Mouse (Mus musculus): ENCODE measurements around the gene Eno4.

Eno4 gene

DNA sequence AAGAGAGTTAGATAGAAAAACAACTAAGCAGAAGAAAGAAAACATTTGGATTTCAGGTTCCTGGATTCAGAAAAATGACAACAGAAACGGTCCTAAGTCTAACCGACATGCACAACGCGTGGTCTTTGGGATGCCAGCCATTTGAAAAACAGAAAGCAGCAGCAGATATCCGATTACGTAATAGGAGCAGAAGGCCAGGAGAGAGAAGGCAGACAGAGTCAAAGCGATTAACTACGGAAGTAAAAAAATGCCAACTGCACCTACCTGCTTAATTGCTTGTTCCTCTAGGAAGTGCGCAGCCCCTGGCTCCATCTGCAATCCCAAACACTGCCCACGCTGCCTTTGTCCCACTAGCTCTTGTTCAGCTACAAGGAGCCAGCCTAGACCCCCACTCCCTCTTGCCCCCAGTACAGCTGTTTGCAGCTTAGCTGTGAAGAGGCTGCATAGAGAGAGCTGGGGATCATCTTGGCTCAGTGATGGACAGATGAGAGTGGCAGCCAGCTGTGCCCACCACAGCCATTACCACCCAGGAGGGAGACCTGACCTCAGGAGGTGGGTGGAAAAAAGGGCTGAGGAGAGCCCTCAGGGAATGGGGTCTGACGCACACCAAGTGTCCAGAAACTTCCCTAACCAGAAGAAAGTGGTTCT lies 32.1 kb downstream of the Eno4 start:
- DNase-seq: no peak

- no peak for DNase-seq
Observed at GRCm38 (mm10) chr19:58978401-58979171, 35.4 kb downstream of the Eno4 start.

- no peak for DNase-seq
Observed at GRCm38 (mm10) chr19:58979436-58980055, 36.3 kb downstream of the Eno4 start.

DNA sequence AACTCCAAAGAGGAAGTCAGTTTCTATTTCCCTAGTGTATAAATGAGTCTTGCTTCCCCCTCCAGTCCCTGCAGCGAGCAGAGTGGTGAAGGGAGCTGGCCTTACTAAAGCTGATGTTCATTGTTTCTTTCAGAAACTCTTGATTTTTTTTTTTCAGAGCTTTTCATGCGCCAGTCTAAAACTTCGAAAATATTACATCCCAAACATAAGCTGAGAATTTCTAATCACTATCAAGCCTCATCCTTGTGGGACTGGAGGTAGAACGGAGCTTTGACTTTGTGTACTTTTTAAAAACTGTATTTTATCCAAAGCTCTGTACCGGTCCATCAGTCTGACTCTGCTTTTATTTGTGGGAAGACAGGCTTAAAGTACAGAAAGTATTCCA lies 36.8 kb downstream of the Eno4 start:
- no peak for DNase-seq

- DNase-seq: no peak
Observed at GRCm38 (mm10) chr19:58981571-58981970, 38.3 kb downstream of the Eno4 start.

GRCm38 (mm10) chr19:59002827-59003226 lies 59.6 kb downstream of the Eno4 start:
- DNase-seq: no peak

DNA sequence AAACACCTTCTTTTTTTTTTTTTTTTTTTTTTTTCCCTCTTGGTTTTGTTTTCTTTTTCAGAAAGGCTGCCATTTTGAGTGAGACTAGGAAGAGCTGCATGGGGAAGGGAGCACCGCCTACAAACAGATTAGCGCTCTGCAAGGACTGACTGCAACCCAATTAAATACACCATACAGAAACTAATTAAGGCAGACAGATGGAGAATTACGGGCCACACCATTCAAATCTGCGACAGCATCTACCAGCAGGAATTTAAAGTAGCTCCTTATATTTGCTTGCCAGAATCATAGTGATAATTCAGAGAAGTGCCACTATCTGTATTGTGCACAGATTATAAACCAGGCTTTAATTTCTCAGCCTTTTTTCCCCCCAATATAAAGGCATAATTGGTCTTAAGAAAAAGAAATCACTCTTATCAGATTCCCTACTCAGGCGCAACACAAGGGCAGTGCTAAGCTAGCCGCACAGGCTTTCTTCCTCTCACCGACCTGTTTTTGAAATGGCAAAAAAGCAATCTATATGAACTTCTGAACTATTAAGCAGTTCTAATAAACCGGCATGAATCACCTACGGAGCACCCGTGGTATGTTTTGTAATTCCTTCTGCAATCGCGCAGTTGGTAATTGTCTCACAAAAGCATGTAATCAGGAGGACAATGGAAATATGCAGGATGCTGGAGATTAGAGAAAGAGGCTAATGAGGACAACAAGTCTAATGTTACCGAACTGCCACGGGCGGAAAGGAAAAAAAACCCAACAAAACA lies 63.5 kb downstream of the Eno4 start:
- no peak for DNase-seq

DNA sequence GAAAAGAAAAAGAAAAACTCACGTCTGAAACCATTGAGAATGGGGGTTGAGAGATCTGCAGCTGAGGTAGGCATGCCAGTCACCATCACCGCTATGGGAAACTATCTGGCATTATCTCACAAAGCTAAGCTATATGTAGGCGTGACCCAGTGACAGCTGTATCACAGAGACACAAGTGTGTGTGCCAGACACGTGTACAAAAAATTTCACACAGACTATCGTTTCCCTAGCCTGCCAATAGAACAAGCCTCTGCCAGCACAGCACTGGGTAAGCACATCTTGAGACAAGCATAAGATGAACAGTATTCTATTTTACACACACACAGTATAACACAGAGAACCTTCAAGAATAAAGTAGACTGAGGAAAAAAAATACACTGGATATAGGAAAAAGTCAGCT lies 67.6 kb downstream of the Eno4 start:
- no peak for DNase-seq
